Mouse (Mus musculus) E14TG2a.4 (cell line): ENCODE measurements around the gene Tap1.
"Not testable (repeated sequence)": the region's sequence is repeated elsewhere in the genome, so short reads cannot be mapped to it uniquely, and the experiment has no call there.

ENCODE experiments used
- CTCF ChIP-seq: conservative IDR thresholded peaks from 2 replicates; pipeline ENCODE4 v1.5.1; 2014; ENCODE audit warnings: low read length
- NANOG ChIP-seq: IDR thresholded peaks from 2 replicates; pipeline ENCODE4 v1.6.1; 2014; ENCODE audit warnings: borderline replicate concordance, low read length, mixed read lengths
- POU5F1 ChIP-seq: IDR thresholded peaks from 2 replicates; pipeline ENCODE4 v1.6.1; 2014; ENCODE audit warnings: low read length, borderline replicate concordance

DNA sequence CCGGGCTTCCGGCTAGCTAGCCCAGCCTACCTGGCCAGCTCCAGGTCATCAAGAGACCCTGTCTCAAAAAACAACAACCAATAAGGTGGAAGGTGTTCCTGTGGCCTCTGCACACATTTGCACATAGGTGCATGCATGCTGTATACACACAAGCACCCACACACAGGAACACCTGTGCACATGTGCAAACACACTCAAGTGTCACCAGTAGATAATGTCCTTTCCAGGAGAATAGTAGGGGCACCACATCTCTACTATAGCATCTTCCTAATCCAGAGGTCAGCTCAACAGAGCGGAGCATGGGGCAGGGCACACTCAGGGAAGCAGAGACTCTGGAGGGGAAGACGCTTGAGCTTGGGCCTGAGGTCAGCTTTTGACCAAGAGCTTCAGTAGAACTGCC, 43.1 kb upstream of the Tap1 start:
- TF ChIP-seq CTCF, POU5F1, NANOG: not testable (repeated sequence)
